Mouse (Mus musculus): ENCODE results near the gene Scrn1. TPM values are rescaled to one million over a fixed set of nuclear protein-coding genes. Genes with fewer than 3 reads are reported as not detected.

Scrn1 gene
- polyA plus RNA-seq, 1 experiment from 2014 or later, result 3.4 TPM

DNA sequence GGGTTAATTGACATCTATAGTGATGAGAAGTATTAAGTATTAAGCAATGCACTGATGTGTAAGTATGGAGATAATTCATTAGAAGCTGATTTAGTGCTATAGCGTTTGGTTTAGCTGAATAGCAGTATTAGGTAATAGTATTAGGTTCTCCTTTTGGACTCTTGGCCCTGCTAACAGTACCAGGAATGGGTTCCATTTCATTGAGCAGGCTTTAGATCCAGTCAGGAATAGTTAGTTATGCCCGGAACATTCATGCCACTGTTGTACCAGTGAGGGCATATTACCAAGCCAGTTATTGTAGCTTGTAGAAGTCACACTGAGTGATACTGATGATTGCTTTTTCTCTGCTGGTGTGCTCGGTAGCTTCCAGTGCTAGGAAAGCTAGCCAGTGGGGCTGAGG is 31.4 kb upstream of the Scrn1 start:
- ATAC-seq (ENCODE audit: low FRiP score, low TSS enrichment) (no peak), DNase-seq (ENCODE audit: low spot score) (no peak)
- Histone ChIP-seq H3K4me3 (ENCODE audit: low read depth, low read length) (no peak overlapping the region), H3K4me2 (replicated peaks; ENCODE audit: low read depth) (no peak overlapping the region), H3K9me3 (ENCODE audit: control insufficient read depth, low read length) (no peaks in the 10 kb centered on the region), H3K27me3 (ENCODE audit: control insufficient read depth, insufficient read depth, low read length) (no peaks in the 10 kb centered on the region), H3K4me1 (replicated peaks; ENCODE audit: control insufficient read depth, insufficient read depth) (no peaks in the 10 kb centered on the region), H3K9ac (ENCODE audit: low read length) (no peak overlapping the region), H3K27ac (replicated peaks) (no peak overlapping the region), H3K36me3 (ENCODE audit: control insufficient read depth, insufficient read depth, low read length) (no peaks in the 10 kb centered on the region)
- WGBS, result 89% methylated on average over 3 of the region's 3 CpGs
- TF ChIP-seq EP300 (optimal IDR thresholded peaks at IDR 0.05), result no peak
- TF ChIP-seq CTCF (IDR thresholded peaks at IDR 0.05; ENCODE audit: low read depth), result no peak

DNA sequence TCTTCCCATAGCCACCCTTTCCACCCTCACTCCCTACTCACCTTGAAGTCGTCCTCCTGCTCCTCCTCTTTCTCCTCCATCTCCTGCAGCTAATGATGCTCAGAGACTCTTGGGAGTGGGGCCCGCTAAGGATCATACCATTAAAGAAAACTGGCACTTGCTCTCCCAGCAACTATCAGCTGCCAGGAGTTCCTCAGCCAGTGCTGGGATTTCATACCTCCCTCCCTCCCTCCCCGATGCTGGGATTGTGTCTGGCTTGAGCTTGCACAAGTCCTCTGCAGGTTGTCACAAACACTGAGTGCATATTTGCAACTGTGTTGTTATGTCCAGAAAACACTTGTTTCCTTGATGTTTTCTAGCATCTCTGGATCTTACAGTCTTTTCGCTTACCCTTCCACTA is 30.9 kb upstream of the Scrn1 start, which contains the start of gene Fkbp14:
Gene Fkbp14, minus strand, starts transcription at position 101 of the 400 bp plus-strand sequence.
- Histone ChIP-seq H3K4me3 (ENCODE audit: low read depth, low read length) (peak within 1 kb of the TSS; percentile 92; the same call in 1 of the 2 replicates), H3K9ac (ENCODE audit: low read length) (no peak within 1 kb of the TSS), H3K27me3 (ENCODE audit: control insufficient read depth, insufficient read depth, low read length) (no peaks in the 10 kb centered on the region), H3K4me1 (replicated peaks; ENCODE audit: control insufficient read depth, insufficient read depth) (no peaks in the 10 kb centered on the region), H3K9me3 (ENCODE audit: control insufficient read depth, low read length) (no peaks in the 10 kb centered on the region), H3K27ac (replicated peaks) (no peak within 1 kb of the TSS), H3K4me2 (replicated peaks; ENCODE audit: low read depth) (0 out of 2 replicates have a peak within 1 kb of the TSS, but pooled peaks have one; percentile 75), H3K36me3 (ENCODE audit: control insufficient read depth, insufficient read depth, low read length) (no peaks in the 10 kb centered on the region)
- WGBS, result 79% methylated on average over 4 of the region's 4 CpGs
- ATAC-seq (ENCODE audit: low FRiP score, low TSS enrichment) (no peak), DNase-seq (ENCODE audit: low spot score) (no peak)
- TF ChIP-seq CTCF (IDR thresholded peaks at IDR 0.05; ENCODE audit: low read depth) (no peak), EP300 (optimal IDR thresholded peaks at IDR 0.05) (no peak)

DNA sequence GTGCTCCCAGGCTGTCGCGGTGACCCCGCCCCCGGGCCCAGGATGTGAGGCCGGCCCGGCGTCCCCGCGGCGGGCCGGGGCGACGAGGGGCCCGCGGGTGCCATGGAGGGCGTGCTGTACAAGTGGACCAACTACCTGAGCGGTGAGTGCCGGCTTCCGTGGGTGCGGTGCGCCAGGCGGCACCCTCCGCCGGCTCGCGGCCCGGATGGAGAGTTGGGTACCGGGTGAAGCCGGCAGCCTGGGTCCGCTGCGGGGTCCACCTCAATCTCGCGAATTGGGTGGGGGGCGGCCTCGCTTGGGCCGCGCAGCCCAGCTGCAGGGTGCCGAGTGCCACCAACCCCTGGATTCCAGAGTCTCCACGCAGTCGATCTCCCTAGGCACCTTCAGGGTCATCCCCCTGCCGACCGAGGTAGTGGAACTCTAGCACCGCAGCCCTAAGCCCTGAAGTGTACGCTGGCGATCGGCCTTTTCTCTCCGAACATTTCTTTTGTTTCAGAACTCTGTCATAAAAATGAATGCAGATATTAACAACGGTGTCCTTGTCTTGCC is 29.1 kb upstream of the Scrn1 start:
- Histone ChIP-seq H3K4me1 (replicated peaks; ENCODE audit: control insufficient read depth, insufficient read depth) (no peaks in the 10 kb centered on the region), H3K4me2 (replicated peaks; ENCODE audit: low read depth) (peak overlapping the region; percentile 75), H3K36me3 (ENCODE audit: control insufficient read depth, insufficient read depth, low read length) (no peaks in the 10 kb centered on the region), H3K27ac (replicated peaks) (peak overlapping the region; percentile 78), H3K27me3 (ENCODE audit: control insufficient read depth, insufficient read depth, low read length) (no peaks in the 10 kb centered on the region), H3K4me3 (ENCODE audit: low read depth, low read length) (peak overlapping the region; percentile 92), H3K9me3 (ENCODE audit: control insufficient read depth, low read length) (no peaks in the 10 kb centered on the region), H3K9ac (ENCODE audit: low read length) (peak overlapping the region; percentile 79)
- ATAC-seq (ENCODE audit: low FRiP score, low TSS enrichment) (peak; percentile 81), DNase-seq (ENCODE audit: low spot score) (no peak)
- TF ChIP-seq EP300 (optimal IDR thresholded peaks at IDR 0.05) (no peak), CTCF (IDR thresholded peaks at IDR 0.05; ENCODE audit: low read depth) (peak; percentile 18; the same call in 1 of the 2 replicates)
- under 1% methylated on average over 46 of the region's 48 CpGs for WGBS

DNA sequence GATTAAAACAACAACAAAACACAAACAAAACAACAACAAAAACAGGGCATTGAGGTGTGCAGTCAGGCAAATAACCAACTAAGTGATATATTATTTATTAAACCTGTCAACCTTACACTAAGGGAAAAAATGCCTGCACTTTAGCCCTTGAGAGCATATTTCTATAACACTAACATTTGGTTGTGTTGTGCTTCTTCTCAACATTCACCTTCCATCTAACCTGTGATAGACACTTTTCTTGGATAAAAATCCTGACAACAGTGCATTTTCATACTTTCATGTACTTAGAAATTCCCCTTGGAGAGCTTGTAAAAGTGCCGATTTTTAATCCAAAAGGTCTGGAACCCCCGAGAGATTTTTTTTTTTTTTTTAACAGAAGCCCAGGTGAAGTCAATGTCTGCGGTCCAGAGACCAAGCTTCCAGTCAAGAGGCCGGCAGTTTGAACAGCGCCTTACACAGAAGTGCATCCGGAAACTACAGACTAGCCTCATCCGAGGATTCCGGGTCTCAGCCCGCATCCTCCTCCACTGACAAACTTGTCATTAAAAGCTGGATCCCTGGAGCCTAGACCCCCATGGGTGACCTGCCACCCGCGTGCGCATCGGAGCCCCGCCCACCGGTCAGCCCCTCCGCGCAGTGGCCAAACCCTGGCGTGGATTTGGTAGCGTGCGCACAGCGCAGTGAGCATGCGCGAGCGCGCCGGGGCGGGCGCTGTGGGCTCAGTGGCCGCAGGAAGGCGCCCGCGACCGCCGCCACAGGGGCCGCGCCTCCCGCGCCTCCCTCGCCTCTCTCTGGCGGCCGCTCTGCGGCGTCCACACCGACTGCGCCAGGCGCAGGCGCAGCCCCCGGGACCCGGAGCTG is 28.4 kb upstream of the Scrn1 start, which contains the start of gene Plekha8:
Gene Plekha8, plus strand, starts transcription at position 643 of the 861 bp plus-strand sequence.
- Histone ChIP-seq H3K27me3 (ENCODE audit: control insufficient read depth, insufficient read depth, low read length) (no peaks in the 10 kb centered on the region), H3K4me2 (replicated peaks; ENCODE audit: low read depth) (peak within 1 kb of the TSS; percentile 75), H3K9ac (ENCODE audit: low read length) (peak within 1 kb of the TSS; percentile 79), H3K4me1 (replicated peaks; ENCODE audit: control insufficient read depth, insufficient read depth) (no peaks in the 10 kb centered on the region), H3K9me3 (ENCODE audit: control insufficient read depth, low read length) (no peaks in the 10 kb centered on the region), H3K27ac (replicated peaks) (peak within 1 kb of the TSS; percentile 78), H3K36me3 (ENCODE audit: control insufficient read depth, insufficient read depth, low read length) (no peaks in the 10 kb centered on the region), H3K4me3 (ENCODE audit: low read depth, low read length) (peak within 1 kb of the TSS; percentile 92)
- under 1% methylated on average over 47 of the region's 49 CpGs for WGBS
- TF ChIP-seq EP300 (optimal IDR thresholded peaks at IDR 0.05), result no peak
- TF ChIP-seq CTCF (IDR thresholded peaks at IDR 0.05; ENCODE audit: low read depth), result peak; percentile 41
- ATAC-seq (ENCODE audit: low FRiP score, low TSS enrichment), result peak; percentile 95
- peak; percentile 93 for DNase-seq (ENCODE audit: low spot score)

DNA sequence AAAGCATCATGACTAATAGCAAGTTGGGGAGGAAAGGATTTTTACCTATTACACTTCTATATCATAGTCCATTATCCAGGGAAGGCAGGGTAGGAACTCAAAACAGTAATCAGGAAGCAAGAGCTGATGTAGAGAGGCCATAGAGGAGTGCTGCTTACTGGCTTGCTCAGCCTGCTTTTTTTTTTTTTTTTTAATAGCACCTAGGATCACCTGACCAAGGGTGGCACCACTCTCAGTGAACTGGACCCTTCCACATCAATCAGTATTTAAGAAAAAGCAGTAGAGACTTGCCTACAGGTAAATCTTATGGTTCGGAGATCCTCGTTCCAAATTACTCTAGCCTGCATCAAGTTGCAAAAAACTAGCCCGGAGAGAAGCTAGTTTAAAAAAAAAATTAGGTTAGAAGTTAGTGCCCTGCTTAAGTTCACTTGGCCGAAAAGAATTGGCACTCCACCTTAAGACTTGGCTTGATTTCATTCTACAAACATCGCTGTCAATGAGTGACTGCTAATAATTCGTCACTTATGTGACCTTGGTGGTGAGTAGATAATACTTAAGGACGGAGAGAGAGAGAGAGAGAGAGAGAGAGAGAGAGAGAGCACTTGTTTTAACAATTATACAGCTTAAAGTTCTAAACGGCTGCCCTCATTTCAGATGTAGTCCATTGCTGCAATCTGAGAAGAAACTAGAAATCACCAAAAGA is 27.6 kb upstream of the Scrn1 start:
- no peaks in the 10 kb centered on the region for H3K9me3 ChIP-seq (ENCODE audit: control insufficient read depth, low read length)
- H3K36me3 ChIP-seq (ENCODE audit: control insufficient read depth, insufficient read depth, low read length), result no peaks in the 10 kb centered on the region
- H3K4me2 ChIP-seq (replicated peaks; ENCODE audit: low read depth), result peak overlapping the region; percentile 75
- no peak for ATAC-seq (ENCODE audit: low FRiP score, low TSS enrichment)
- no peaks in the 10 kb centered on the region for H3K27me3 ChIP-seq (ENCODE audit: control insufficient read depth, insufficient read depth, low read length)
- DNase-seq (ENCODE audit: low spot score), result no peak
- H3K4me3 ChIP-seq (ENCODE audit: low read depth, low read length), result peak overlapping the region; percentile 58
- 39% methylated on average over 8 of the region's 8 CpGs for WGBS
- TF ChIP-seq EP300 (optimal IDR thresholded peaks at IDR 0.05), result no peak
- no peak for TF ChIP-seq CTCF (IDR thresholded peaks at IDR 0.05; ENCODE audit: low read depth)
- no peak overlapping the region for H3K9ac ChIP-seq (ENCODE audit: low read length)
- 0 out of 2 replicates have a peak overlapping the region, but pooled peaks have one; percentile 53 for H3K27ac ChIP-seq (replicated peaks)
- no peaks in the 10 kb centered on the region for H3K4me1 ChIP-seq (replicated peaks; ENCODE audit: control insufficient read depth, insufficient read depth)

Measured in stomach, postnatal 0 days (tissue).